Mouse (Mus musculus): ENCODE data around the gene Ccp110.

Ccp110 gene

GRCm38 (mm10) chr7:118728846-118729587 lies 16.7 kb downstream of the Ccp110 start:
- no peak for DNase-seq

- no peak for DNase-seq
These were observed 19.4 kb downstream of the Ccp110 start for GRCm38 (mm10) chr7:118731781-118732180.

- DNase-seq = no peak
These were observed 20.9 kb downstream of the Ccp110 start for GRCm38 (mm10) chr7:118733225-118733624.

- no peak for DNase-seq
These were observed 26.4 kb downstream of the Ccp110 start for GRCm38 (mm10) chr7:118738730-118739129.

- peak; percentile 77 for DNase-seq
These were observed 27.7 kb downstream of the Ccp110 start, which contains the start of gene Vps35l for GRCm38 (mm10) chr7:118739975-118740531. TSS of gene Vps35l (plus strand) at chr7:118740226.

- peak; percentile 94 for DNase-seq
These were observed 28.4 kb downstream of the Ccp110 start for GRCm38 (mm10) chr7:118740532-118741338.

- DNase-seq = no peak
These were observed 29.9 kb downstream of the Ccp110 start for GRCm38 (mm10) chr7:118742278-118742677.

GRCm38 (mm10) chr7:118744766-118745165 lies 32.4 kb downstream of the Ccp110 start:
- no peak for DNase-seq

GRCm38 (mm10) chr7:118747891-118748672 lies 35.7 kb downstream of the Ccp110 start:
- no peak for DNase-seq

GRCm38 (mm10) chr7:118749706-118750105 lies 37.4 kb downstream of the Ccp110 start:
- DNase-seq = no peak

- no peak for DNase-seq
These were observed 39.3 kb downstream of the Ccp110 start for GRCm38 (mm10) chr7:118751625-118752024.

GRCm38 (mm10) chr7:118755756-118756155 lies 43.4 kb downstream of the Ccp110 start:
- DNase-seq = no peak

- DNase-seq = no peak
These were observed 44.3 kb downstream of the Ccp110 start for GRCm38 (mm10) chr7:118756490-118757265.

GRCm38 (mm10) chr7:118758369-118758768 lies 46.0 kb downstream of the Ccp110 start:
- DNase-seq = no peak

GRCm38 (mm10) chr7:118759372-118759771 lies 47.0 kb downstream of the Ccp110 start:
- no peak for DNase-seq

- DNase-seq = peak; percentile 49
These were observed 51.6 kb downstream of the Ccp110 start for GRCm38 (mm10) chr7:118763939-118764338.

GRCm38 (mm10) chr7:118764725-118765124 lies 52.4 kb downstream of the Ccp110 start:
- peak; percentile 33 for DNase-seq

- peak; percentile 64 for DNase-seq
These were observed 53.3 kb downstream of the Ccp110 start for GRCm38 (mm10) chr7:118765604-118766003.

GRCm38 (mm10) chr7:118766119-118766833 lies 53.9 kb downstream of the Ccp110 start:
- DNase-seq = peak; percentile 35

- no peak for DNase-seq
These were observed 54.5 kb downstream of the Ccp110 start for GRCm38 (mm10) chr7:118766834-118767224.

- DNase-seq = no peak
These were observed 56.9 kb downstream of the Ccp110 start for GRCm38 (mm10) chr7:118769208-118769607.
